ENCODE assay signal across 31 mouse cellular contexts in the genomic region with DNA sequence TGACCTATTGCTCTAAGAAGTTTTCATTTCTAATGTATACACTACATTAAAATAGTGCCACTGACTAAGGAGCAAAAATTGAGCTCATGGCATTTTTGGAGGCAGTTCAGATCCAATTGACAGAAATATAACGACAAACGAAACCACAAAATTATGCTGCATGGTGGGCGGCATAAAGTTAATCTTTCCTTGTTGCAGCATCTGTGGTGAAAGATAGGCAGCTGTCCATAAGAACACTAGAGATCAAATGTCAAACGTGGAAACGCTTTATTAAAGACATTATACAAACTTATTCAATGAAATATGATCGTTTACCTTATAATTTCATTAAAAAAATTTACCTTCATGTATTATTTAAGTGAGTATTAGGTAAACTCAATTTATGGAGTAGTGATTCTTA.
"Had no signal": no experiment of that assay in that cellular context is flagged by ENCODE, and none has a peak within 500 bp of the region (broad histone marks: within the 10 kb centered on the region; RNA-seq: fewer than 3 reads in every experiment).

No protein-coding gene starts in this region.

- H3K36me3 ChIP-seq: heart, embryonic 10.5 days; heart, embryonic 12.5 days; heart, embryonic 13.5 days; heart, embryonic 15.5 days; hindbrain, embryonic 10.5 days; hindbrain, embryonic 12.5 days; hindbrain, embryonic 13.5 days; hindbrain, embryonic 15.5 days; intestine, embryonic 15.5 days; kidney, embryonic 15.5 days had no signal

- H3K4me3 ChIP-seq: heart, embryonic 10.5 days; heart, embryonic 12.5 days; heart, embryonic 13.5 days; heart, embryonic 15.5 days; hindbrain, embryonic 10.5 days; hindbrain, embryonic 12.5 days; hindbrain, embryonic 13.5 days; hindbrain, embryonic 15.5 days; intestine, embryonic 15.5 days; kidney, embryonic 15.5 days; layer of hippocampus, adult 2 months; left cerebral cortex, adult 2 months had no signal

- DNase-seq: heart, postnatal 10 days; heart, postnatal 14 days; heart, postnatal 36 days; heart, postnatal 4 days; kidney, adult 11 months; kidney, adult 18-20 months; kidney, adult 2 months; kidney, adult 8-10 months; kidney, adult 9 months; kidney, postnatal 10 days; kidney, postnatal 14 days; kidney, postnatal 25 days; kidney, postnatal 36 days; kidney, postnatal 4 days; layer of hippocampus, adult 9-11 months; layer of hippocampus, postnatal 36 days had no signal

- H3K27ac ChIP-seq: heart, embryonic 10.5 days; heart, embryonic 13.5 days; heart, embryonic 15.5 days; hindbrain, embryonic 10.5 days; hindbrain, embryonic 12.5 days; hindbrain, embryonic 13.5 days; hindbrain, embryonic 14.5 days; hindbrain, embryonic 15.5 days; hindbrain, postnatal 0 days; intestine, embryonic 15.5 days; kidney, embryonic 15.5 days; kidney, postnatal 0 days; layer of hippocampus, adult 2 months; left cerebral cortex, adult 2 months had no signal

- H3K4me1 ChIP-seq: heart, embryonic 10.5 days; heart, embryonic 12.5 days; heart, embryonic 13.5 days; heart, embryonic 15.5 days; hindbrain, embryonic 10.5 days; hindbrain, embryonic 12.5 days; hindbrain, embryonic 13.5 days; hindbrain, embryonic 15.5 days; intestine, embryonic 15.5 days; kidney, embryonic 15.5 days had no signal

- H3K27me3 ChIP-seq: heart, embryonic 12.5 days; heart, embryonic 13.5 days; heart, embryonic 15.5 days; hindbrain, embryonic 12.5 days; hindbrain, embryonic 13.5 days; hindbrain, embryonic 15.5 days; intestine, embryonic 15.5 days; kidney, embryonic 15.5 days had no signal

- H3K9ac ChIP-seq: heart, embryonic 12.5 days; heart, embryonic 13.5 days; heart, embryonic 15.5 days; hindbrain, embryonic 12.5 days; hindbrain, embryonic 13.5 days; hindbrain, embryonic 14.5 days; hindbrain, embryonic 15.5 days; intestine, embryonic 15.5 days; kidney, embryonic 15.5 days had no signal

- H3K9me3 ChIP-seq: heart, embryonic 10.5 days; heart, embryonic 12.5 days; heart, embryonic 13.5 days; heart, embryonic 15.5 days; hindbrain, embryonic 10.5 days; hindbrain, embryonic 12.5 days; hindbrain, embryonic 13.5 days; hindbrain, embryonic 15.5 days; intestine, embryonic 15.5 days; kidney, embryonic 15.5 days had no signal
